Mouse (Mus musculus) lung, embryonic 14.5 days (tissue): ENCODE data around the gene Smyd3. TPM values are rescaled to one million over a fixed set of nuclear protein-coding genes. Genes with fewer than 3 reads are reported as not detected.

Experiments
- ATAC-seq: fragments of 200-750 bp; cut with Nextera tagmentation; 2 replicates; pipeline ENCODE4 v1.8.0; 2017; ENCODE audit warnings: mild to moderate bottlenecking, moderate TSS enrichment, moderate library complexity; ENCODE audit not compliant: insufficient read depth
- DNase-seq: peaks from one replicate; pipeline ENCODE4 v3.0.0-alpha.2; 2015
- H3K27ac ChIP-seq: fragments of 300-500 bp; sonication (generic); 2 replicates; pipeline ENCODE4 v1.5.1; 2014; ENCODE audit warnings: low read depth, mild to moderate bottlenecking, moderate library complexity
- H3K27me3 ChIP-seq: fragments of 300-500 bp; sonication (generic); 2 replicates; pipeline ENCODE4 v1.6.1; 2014; ENCODE audit warnings: low read length, control low read depth; ENCODE audit not compliant: insufficient read depth
- H3K36me3 ChIP-seq: fragments of 300-500 bp; sonication (generic); 2 replicates; pipeline ENCODE4 v1.6.1; 2014; ENCODE audit warnings: control low read depth; ENCODE audit not compliant: insufficient read depth
- H3K4me1 ChIP-seq: fragments of 300-500 bp; sonication (generic); 2 replicates; pipeline ENCODE4 v1.6.1; 2014; ENCODE audit warnings: antibody characterized with exemption, control low read depth; ENCODE audit not compliant: insufficient read depth
- H3K4me2 ChIP-seq: fragments of 300-500 bp; sonication (generic); 2 replicates; pipeline ENCODE4 v1.6.1; 2014; ENCODE audit warnings: mild to moderate bottlenecking
- H3K4me3 ChIP-seq: fragments of 300-500 bp; sonication (generic); 2 replicates; pipeline ENCODE4 v1.5.1; 2014; ENCODE audit warnings: low read depth, low read length
- H3K9ac ChIP-seq: fragments of 300-500 bp; sonication (generic); 2 replicates; pipeline ENCODE4 v1.6.1; 2014
- H3K9me3 ChIP-seq: fragments of 300-500 bp; sonication (generic); 2 replicates; pipeline ENCODE4 v1.6.1; 2016; ENCODE audit warnings: low read depth, low read length, control low read depth
- CTCF ChIP-seq: IDR thresholded peaks from 2 replicates; pipeline ENCODE4 v1.5.1; 2016; ENCODE audit warnings: antibody characterized with exemption, low read depth
- WGBS: fragments of 180-500 bp; shearing (Covaris S2); extraction: QIAGEN DNeasy Blood & Tissue Kit; methylation state at CpG from one replicate; pipeline ENCODE4 v1.1.7; 2014; 5-methylcytosine and 5-hydroxymethylcytosine counted together
- polyA plus RNA-seq: library from polyadenylated mRNA; unstranded; fragments of >200 nt; fragmentation: Nextera tagmentation; extraction: Ambion mirVana; gene quantifications from 2 replicates; pipeline ENCODE4 v1.2.1, GENCODE M21; 2014

The Smyd3 gene
- polyA plus RNA-seq, 1 experiment from 2014 or later: 20.6 TPM

- H3K4me2 ChIP-seq: no peak overlapping the region
- no peak overlapping the region for H3K9ac ChIP-seq
- no peak for ATAC-seq
- H3K36me3 ChIP-seq: no peaks in the 10 kb centered on the region
- DNase-seq: peak; percentile 64
- H3K27me3 ChIP-seq: no peaks in the 10 kb centered on the region
- peaks cover 36% of the 10 kb centered on the region for H3K4me1 ChIP-seq
- H3K4me3 ChIP-seq: no peak overlapping the region
- 48% methylated on average over 14 of the region's 14 CpGs for WGBS
- TF ChIP-seq CTCF: no peak
- H3K27ac ChIP-seq: peak overlapping the region; percentile 32
- no peaks in the 10 kb centered on the region for H3K9me3 ChIP-seq
These were observed 453.1 kb downstream of the Smyd3 start for GRCm38 (mm10) chr1:179064601-179065293.

DNA sequence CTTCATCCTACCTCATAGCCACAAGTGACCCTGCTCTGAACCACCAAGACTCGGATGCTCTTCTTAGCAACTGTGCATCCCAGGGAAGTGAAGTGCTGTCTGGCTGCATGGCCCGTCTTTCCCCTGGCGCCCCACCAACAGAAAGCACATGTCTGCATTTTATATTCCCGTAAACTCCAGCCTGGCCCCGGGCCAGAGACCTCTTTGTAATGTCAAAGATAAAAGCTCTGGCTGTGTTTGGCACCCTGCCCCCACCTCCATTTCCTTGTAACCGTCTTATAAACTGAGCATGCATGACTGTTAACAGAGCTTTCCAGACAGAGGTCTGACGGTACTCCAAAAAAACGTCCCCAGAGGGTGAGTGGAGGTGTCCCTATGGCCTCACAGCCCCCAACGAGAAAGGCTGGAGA is 456.1 kb downstream of the Smyd3 start:
- 11% methylated on average over 9 of the region's 9 CpGs for WGBS
- no peak overlapping the region for H3K4me3 ChIP-seq
- peaks cover 42% of the 10 kb centered on the region for H3K4me1 ChIP-seq
- peak overlapping the region; percentile 81 for H3K27ac ChIP-seq
- TF ChIP-seq CTCF: no peak
- no peaks in the 10 kb centered on the region for H3K9me3 ChIP-seq
- no peak overlapping the region for H3K9ac ChIP-seq
- peak; percentile 99 for DNase-seq
- no peaks in the 10 kb centered on the region for H3K27me3 ChIP-seq
- H3K4me2 ChIP-seq: peak overlapping the region; percentile 10; the same call in 1 of the 2 replicates
- no peaks in the 10 kb centered on the region for H3K36me3 ChIP-seq
- peak; percentile 79 for ATAC-seq

- no peaks in the 10 kb centered on the region for H3K9me3 ChIP-seq
- H3K27ac ChIP-seq: peak overlapping the region; percentile 81; the same call in 1 of the 2 replicates
- no peak overlapping the region for H3K4me2 ChIP-seq
- no peak overlapping the region for H3K9ac ChIP-seq
- no peaks in the 10 kb centered on the region for H3K27me3 ChIP-seq
- no peaks in the 10 kb centered on the region for H3K36me3 ChIP-seq
- ATAC-seq (0 out of 2 replicates have a peak, but pooled peaks have one; percentile 1), DNase-seq (peak; percentile 44)
- peaks cover 42% of the 10 kb centered on the region for H3K4me1 ChIP-seq
- H3K4me3 ChIP-seq: no peak overlapping the region
- WGBS: 45% methylated on average over 4 of the region's 4 CpGs
- no peak for TF ChIP-seq CTCF
These were observed 456.8 kb downstream of the Smyd3 start for GRCm38 (mm10) chr1:179061053-179061452.

GRCm38 (mm10) chr1:179060113-179060955 is 457.5 kb downstream of the Smyd3 start:
- no peaks in the 10 kb centered on the region for H3K27me3 ChIP-seq
- H3K27ac ChIP-seq: peak overlapping the region; percentile 81
- peaks cover 44% of the 10 kb centered on the region for H3K4me1 ChIP-seq
- no peak for TF ChIP-seq CTCF
- no peak overlapping the region for H3K9ac ChIP-seq
- H3K36me3 ChIP-seq: no peaks in the 10 kb centered on the region
- H3K9me3 ChIP-seq: no peaks in the 10 kb centered on the region
- no peak overlapping the region for H3K4me3 ChIP-seq
- 29% methylated on average over 18 of the region's 18 CpGs for WGBS
- DNase-seq (peak; percentile 67), ATAC-seq (peak; percentile 39; the same call in 1 of the 2 replicates)
- peak overlapping the region; percentile 18; the same call in 1 of the 2 replicates for H3K4me2 ChIP-seq

DNA sequence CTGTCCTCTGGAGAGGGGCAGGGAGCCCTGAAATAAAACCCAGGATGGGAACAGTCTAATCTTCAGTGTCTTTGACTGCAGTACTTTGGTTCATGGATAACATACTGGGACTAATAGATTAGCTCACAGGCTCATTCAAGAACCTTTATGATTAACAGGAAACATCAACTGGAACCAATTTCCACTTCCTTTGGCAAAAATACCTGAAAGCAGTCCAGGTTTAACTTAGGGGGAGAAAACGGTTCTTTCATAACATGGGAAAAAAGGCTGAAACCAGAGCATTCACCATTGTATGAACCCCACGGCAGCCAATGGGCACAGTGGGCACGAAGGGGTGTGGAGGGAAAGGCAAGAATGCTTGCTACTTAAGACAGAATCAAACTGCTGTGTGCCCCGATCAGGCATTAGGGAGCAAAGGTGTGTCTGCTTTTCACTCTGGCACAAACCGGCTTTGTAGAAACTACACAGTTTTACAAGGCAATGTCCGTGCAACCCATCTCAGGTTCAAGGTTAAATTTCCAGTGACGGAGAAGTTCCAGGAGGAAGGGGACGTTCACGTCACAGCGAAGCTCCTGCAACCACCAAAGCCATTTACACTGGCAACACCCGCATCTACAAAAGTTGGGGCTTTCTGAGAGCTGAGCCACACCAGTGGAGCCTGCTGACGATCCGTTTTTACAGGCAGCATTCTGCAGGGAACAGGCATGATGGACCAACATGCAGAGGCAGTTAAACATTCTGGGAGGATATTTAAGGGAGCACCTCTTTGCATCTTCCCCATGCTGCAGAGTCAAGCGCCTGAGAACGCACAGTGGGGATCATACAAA is 458.3 kb downstream of the Smyd3 start:
- Histone ChIP-seq H3K27me3 (no peaks in the 10 kb centered on the region), H3K4me2 (peak overlapping the region; percentile 18; the same call in 1 of the 2 replicates), H3K4me3 (no peak overlapping the region), H3K9ac (no peak overlapping the region), H3K36me3 (no peaks in the 10 kb centered on the region), H3K9me3 (no peaks in the 10 kb centered on the region), H3K27ac (peak overlapping the region; percentile 81; the same call in 1 of the 2 replicates), H3K4me1 (peaks cover 38% of the 10 kb centered on the region)
- no peak for ATAC-seq
- TF ChIP-seq CTCF: no peak
- WGBS: 60% methylated on average over 15 of the region's 15 CpGs
- no peak for DNase-seq

- ATAC-seq: no peak
- Histone ChIP-seq H3K4me2 (no peak overlapping the region), H3K36me3 (no peaks in the 10 kb centered on the region), H3K9me3 (no peaks in the 10 kb centered on the region), H3K4me3 (no peak overlapping the region), H3K27ac (no peak overlapping the region), H3K4me1 (peaks cover 37% of the 10 kb centered on the region), H3K27me3 (no peaks in the 10 kb centered on the region), H3K9ac (no peak overlapping the region)
- 81% methylated on average over 4 of the region's 4 CpGs for WGBS
- DNase-seq: no peak
- TF ChIP-seq CTCF: no peak
These were observed 459.2 kb downstream of the Smyd3 start for GRCm38 (mm10) chr1:179058675-179059074.
